Mouse (Mus musculus) v-Abl transformed pro-B cells (cell line): Measurements from ENCODE around the gene Tmem62.

Experiments
- in situ Hi-C, 2 experiments: fragments of 400-800 bp; cut with MboI; formaldehyde crosslinking; loops; one replicate each; pipeline ENCODE4 v1.15.1; 2025; ENCODE audit not compliant: unreplicated experiment in 2 of 2

Tmem62 gene

DNA sequence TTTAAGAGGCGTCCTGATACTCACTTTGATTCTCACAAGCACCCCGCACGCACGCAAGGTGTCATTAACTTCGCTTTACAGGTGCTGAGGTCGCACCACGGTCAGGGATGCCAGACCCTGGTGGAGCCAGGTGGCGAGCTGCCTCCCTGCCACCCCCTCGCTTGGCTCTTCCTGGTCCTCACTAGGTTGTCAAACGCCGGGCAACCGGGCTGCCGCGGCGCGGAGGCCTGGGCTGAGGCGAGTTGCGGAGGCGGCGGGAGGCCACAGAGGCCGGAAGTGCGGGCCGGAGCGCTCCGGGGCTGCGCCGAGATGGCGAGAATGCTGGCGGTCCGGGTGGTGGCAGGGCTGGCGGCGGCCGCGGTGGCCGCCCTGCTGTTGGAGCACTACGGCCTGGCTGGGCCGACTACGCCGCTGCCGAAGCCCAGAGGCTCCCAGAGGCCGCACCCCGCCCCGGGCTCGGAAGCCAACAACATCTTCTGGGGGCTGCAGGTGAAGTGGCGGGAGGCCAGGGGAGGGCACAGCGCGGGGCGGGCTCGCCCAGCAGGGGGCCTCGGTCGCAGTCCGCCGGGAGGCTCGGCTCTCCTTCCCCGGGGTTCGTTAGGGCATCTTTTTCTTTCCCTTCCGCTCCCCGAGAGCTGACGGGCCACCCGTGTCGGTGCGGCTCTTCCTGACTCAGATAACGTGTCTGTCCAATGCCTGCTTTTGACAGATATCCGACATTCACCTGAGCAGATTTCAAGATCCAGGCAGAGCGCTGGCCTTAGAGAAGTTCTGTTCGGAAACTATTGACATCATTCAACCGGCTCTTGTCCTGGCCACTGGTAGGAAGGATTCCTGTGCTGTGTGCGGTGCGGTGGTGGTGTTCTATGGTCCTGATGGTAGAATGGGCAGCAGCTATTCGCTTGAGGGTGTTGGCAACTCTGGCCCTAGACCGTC is at the start of gene Tmem62:
Tmem62 (plus strand) TSS at position 28 of the 936 bp plus-strand sequence.
- in situ Hi-C loops: no loop called here

DNA sequence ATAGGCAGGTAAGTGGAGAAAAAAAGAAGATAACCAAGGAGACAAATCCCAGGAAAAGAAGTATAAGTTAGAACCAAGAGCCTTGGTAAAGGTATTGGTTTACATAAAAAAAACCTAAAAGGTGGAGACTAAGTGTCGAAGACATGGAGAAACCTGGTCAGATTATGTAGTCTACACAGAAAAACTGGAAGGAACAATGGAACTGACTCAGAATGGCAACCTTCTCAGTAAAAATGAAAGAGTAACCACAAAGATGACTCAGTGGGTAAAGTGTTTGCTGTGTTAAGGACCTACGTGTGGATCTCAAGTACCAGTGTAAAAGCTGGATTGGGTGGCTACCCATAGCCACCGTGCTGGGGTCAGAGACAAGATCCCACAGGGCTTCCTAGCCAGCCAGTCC is 43.8 kb upstream of the Tmem62 start:
- in situ Hi-C loops: no loop called here

DNA sequence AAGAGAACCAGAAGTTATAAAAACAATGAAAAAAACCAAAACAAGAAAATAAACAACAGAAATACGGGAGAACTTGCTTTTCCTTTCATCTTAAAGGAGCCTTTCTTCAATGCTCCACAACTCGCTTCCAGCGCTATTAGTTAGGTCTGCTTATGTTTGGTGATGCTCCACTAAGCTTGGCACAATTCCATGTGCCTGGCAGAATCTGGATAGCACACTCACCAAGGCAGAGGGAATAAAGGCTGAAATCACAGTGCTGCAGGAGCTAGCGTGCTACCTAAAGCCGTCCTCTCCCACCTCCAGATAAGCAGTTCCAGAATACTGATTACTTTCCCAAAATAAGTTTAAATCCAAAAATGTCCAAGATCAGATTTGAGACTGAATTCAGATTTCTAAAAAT is 25.6 kb upstream of the Tmem62 start:
- in situ Hi-C loops: no loop called here

DNA sequence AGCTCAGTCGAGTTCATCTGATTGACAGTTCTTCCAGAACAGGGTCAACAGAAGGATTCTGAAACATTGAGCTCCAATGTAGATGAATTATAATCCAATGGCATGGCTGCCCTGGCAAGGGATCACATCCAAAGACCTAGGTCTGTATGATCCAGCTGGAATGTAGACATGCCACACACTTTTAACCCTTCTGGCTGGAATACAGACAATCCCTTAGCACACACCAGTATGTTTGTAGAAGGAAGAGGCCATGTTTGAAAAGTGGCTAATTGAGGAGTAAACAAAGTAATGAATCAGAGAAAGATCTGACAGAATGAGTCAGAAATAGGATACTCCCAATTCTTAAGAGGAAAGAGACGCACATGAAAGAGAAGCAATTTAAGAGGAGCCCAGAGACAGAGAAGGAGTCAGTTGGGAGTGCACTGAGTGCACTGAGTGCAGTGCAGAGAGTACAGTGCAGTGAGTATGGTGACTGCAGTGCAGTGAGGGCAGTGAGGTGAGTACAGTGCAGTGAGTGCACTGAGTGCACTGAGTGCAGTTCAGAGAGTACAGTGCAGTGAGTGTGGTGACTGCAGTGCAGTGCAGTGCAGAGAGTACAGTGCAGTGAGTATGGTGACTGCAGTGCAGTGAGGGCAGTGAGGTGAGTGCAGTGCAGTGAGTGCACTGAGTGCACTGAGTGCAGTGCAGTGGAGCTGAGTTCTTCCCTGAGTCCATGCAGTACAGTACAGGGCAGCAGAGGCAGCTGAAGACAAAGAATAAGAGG is 24.5 kb upstream of the Tmem62 start:
- in situ Hi-C loops: no loop called here

DNA sequence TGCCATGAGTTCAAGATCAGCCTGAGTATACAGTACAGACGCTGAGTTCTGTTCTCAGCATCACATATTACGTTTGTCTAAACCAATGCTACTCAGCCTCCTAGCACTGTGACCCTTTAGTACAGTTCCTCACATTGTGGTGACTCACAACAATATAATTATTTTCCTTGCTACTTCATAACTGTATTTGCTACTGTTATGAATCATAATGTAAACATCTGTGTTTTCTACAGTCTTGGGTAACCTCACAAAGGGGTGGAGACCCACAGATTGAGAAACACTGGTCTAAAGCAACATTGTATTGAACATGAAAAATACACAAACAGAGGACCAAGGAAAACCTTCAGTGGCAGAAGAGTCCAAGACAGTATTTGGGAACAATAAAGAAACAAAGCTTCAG is 17.5 kb upstream of the Tmem62 start:
- in situ Hi-C loops: no loop called here

DNA sequence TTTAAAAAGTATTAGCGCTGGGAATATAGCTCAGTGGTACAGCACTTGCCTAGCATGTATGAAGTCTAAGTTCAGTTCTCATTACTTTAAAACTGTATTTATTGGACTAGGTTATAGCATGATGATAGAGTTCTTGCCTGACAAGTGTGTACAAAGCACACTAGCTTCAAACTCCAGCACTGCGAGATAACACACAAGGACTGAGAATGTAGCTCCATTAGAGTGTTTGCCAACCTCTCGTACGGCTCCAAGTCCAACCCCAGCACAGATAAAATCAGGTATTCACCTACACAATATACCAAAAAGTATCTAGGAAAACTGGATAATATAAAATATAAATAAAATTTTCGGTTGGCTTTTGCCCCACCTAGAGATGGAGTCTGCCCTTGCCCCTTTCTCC is 17.0 kb upstream of the Tmem62 start:
- in situ Hi-C loops: no loop called here

DNA sequence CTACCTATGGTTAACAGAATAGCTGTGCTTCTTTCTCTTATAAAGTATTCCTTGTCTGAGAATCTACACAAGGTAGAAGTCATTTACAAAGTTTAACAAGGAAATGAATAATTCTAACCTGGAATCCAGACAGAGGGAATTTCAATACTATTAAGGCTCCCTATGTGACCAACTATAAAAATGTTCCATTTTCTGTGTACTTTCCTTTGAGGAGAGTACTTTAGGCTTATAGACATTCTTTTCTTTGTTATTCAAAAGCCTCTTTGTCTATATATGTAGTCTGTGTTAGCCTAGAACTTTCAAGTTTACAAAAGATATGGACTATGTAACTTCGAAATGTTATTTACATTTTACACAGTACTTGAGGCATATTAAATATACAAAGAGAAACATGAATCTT is 16.6 kb upstream of the Tmem62 start:
- in situ Hi-C loops: no loop called here

DNA sequence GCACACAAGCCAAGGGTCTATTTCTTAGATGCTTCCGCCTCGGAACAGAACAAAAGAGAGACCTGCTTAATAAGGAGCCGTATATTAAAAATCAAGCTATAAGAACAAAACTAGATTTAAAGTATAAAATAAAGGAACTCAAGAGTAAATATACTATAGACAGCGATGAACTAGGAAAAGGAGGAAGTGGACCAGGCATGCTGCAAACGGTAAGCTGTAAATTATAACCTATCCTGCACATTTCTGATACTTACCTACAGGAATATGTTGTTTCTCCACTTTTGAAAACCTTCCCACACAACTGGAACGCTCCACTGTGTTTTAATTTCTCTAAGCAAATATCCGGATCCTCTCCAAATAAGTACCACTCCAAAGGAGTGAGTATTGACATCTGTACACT is 13.7 kb upstream of the Tmem62 start:
- in situ Hi-C loops: no loop called here

DNA sequence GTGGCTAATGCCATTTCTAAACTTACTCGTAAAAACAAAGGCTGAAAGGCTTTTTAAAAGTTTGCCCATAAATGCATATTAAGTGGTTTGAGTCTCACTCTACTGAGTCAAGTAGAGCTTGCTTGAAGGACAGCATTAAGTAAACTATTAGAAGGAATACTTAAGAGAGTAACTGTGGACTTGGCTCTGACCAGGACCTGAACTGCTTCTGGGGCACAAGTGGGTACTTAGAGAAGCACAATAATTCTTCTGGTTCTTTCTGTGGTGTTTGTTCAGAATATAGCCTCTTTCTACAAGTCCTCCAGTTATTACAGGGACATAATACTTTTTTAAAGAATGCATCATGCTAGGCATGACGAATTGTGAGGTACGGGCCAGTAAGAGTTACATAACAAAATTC is 11.3 kb upstream of the Tmem62 start:
- in situ Hi-C loops: no loop called here

DNA sequence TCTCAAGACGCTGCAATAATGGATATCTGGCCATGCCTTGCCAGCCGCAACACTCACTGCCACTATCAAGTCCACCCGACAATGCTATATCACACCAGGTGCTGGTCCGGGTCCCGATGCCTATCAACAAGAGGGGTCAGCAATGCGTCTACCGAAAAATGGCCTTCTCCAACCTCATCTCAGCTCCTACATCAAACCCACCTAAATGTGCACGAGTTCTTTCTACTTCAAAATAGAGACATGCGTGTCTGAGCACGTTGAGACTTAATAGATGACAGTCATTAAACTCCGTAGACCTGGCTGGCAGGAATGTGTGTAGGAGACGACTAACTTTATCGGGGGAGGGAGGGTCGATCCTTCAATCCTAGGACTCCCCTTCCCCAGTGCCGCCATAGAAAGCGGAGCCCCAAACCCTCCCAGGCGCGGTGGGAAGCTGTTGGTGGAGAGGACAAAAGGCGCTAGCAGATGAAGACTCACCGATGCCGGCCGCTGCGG is 6.7 kb upstream of the Tmem62 start:
- in situ Hi-C loops: loop anchor here in 1 of 2 experiments (5.0 kb wide), 1 partner anchor 132 kb away; no protein-coding TSS in a partner anchor

DNA sequence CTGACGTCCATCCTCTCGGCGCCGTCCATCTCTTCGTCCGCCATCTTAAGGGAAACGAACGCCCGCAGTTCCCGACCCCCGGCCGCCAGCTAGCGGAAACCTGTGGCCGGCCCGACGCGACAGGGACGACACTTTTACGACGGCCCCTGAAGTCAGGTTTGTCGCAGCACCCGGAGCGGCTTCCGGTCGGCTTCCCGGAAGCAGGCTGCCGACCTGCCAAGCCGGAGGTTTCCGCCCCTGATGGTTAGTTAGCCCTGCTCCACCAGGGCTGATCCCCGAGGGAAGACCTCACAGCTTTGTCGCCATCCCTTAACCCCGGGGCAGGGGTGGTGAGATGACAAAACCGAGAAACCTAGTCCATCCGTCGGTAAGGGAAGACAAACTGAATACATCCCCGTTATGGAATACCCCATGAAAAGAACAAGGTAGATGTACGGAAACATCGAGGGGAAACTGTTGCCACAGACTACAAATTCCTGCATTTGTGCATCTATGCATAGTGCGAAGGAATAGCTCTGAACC is 6.2 kb upstream of the Tmem62 start, which contains the start of gene Ubr1:
Ubr1 (minus strand) TSS at position 157 of the 522 bp plus-strand sequence.
- in situ Hi-C loops: loop anchor here in 1 of 2 experiments (5.0 kb wide), 1 partner anchor 132 kb away; no protein-coding TSS in a partner anchor

DNA sequence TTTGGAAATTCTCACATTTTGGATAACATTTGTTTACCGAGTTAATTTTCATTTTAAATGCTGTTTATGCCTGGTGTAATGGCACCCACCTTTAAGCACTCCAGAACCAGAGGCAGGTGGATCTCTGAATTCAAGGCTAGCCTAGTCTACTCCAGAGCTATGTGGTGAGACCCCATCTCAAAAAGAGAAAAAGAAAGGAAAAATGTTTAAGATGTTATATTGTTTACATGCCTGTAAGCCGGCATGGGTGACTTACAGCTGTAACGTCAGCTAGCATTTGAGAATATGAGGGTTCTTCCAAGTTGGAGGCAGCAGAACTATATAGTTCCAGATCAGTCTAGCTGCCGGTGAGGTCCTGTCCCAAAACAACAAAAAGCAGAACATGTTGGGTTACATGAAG is 5.1 kb upstream of the Tmem62 start:
- in situ Hi-C loops: loop anchor here in 1 of 2 experiments (5.0 kb wide), 1 partner anchor 131 kb away; no protein-coding TSS in a partner anchor

DNA sequence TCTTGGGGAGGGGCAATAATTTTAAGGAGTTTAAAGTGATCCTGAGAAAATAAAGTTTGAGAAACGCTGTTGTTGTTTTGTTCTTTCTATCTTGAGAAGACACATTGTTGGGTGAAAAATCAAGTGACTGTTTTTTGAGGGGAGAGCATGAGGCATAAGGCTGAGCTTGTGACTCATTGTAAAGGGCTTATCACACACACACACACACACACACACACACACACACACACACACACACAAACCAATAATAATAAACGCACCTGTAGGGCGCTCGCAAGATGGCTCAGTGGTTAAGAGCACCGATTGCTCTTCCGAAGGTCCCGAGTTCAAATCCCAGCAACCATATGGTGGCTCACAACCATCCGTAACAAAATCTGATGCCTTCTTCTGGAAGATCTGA is 4.6 kb upstream of the Tmem62 start:
- in situ Hi-C loops: loop anchor here in 1 of 2 experiments (5.0 kb wide), 1 partner anchor 130 kb away; no protein-coding TSS in a partner anchor

DNA sequence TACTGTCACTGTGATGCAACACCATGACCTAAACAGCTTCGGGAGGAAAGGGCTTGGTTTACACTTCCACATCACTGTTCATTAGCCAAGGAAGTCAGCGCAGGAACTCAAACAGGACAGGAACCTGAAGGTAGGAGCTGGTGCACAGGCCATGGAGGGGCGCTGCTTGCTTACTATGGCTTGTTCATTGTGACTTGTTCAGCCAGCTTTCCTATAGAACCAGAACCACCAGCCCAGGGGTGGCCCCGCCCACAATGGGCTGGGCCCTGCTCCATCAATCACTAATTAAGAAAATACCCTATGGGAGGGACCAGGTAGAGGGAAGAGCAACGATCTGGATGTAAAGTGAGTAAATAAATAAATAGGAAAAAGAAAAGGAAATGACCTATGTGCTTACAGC is 3.9 kb upstream of the Tmem62 start:
- in situ Hi-C loops: loop anchor here in 1 of 2 experiments (5.0 kb wide), 1 partner anchor 129 kb away; no protein-coding TSS in a partner anchor

DNA sequence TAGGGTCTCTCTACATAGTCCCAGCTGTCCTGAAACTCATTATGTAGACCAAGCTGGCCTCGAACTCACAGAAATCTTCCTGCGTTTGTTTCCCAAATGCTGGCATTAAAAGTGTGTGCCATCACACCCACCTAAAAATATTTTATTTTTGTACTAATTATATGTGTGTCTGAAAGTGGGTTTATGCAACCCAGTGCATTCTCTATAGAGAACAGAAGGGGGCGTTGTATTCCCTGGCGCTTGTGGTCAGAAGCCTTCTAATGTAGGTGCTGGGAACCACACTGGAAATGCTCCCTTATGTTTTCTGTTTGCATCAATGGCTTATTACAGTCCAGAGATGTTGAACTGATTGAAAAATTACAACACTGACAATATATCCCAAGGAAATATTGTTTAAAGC is 509 bp upstream of the Tmem62 start:
- in situ Hi-C loops: no loop called here

DNA sequence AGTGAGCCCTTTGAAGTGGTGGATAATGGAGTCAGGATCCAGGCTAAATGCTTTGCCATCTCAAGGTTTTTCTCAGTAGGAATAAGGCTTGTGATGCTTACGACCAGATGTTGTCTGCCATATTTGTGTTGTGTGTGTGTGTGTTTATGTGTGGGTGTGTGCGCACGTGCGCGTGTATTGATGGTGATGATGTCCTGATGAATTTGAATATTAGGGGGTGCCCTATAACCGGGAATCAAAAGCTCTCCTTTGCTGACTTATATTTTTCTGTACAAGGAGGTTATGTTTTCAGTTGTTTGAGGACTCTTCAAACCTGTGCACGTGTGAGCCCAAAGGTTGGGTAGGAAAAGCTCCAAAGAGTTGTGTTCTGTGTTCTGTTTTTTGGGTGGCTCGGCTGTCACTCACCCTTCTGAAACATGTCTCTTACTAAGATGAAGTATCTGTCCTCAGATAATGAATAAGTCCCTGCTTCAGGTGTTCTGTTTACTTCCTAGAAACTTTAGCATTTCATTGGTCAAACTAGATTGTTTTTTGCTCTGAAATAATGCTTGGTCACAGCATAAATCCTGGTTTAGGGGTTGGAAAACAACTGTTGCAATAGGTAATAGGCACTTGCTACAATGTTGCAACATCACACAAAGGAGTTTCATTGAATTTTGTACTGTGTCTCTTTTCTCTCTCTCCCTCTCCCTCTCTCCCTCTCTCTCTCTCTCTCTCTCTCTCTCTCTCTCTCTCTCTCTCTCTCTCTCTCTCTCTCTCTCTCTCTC is 1.3 kb downstream of the Tmem62 start:
- in situ Hi-C loops: no loop called here

DNA sequence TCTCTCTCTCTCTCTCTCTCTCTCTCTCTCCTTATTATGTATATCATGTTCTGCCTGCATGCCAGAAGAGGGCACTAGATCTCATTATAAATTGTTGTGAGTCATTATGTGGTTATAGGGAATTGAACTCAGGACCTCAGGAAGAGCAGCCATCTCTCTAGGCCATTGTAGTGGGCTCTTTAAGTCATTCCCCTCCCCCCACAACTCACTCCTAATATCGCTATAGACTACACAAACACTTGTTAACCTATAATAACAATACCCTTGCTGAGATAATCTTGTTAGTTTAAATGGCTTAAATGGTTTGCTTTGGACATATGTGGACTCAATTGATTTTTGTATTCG is 1.8 kb downstream of the Tmem62 start:
- in situ Hi-C loops: no loop called here

DNA sequence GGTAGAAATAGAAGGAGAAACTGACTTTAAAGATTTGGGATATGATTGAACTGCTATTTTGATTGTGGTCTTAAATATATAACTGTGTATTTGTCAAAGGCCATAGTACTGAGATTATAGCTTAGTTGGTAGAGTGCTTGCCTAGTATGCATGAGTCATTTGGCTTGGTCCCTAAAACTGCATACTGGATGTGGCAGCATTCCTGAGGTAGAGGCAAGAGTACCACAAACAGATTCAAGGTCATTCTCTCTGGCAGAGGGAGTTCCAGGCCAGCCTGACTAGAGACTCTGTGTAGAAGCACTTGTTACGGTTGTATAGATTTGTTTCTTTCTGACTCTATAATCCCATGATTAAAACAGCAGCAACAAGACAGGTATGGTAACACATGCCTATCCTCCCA is 3.0 kb downstream of the Tmem62 start:
- in situ Hi-C loops: no loop called here

DNA sequence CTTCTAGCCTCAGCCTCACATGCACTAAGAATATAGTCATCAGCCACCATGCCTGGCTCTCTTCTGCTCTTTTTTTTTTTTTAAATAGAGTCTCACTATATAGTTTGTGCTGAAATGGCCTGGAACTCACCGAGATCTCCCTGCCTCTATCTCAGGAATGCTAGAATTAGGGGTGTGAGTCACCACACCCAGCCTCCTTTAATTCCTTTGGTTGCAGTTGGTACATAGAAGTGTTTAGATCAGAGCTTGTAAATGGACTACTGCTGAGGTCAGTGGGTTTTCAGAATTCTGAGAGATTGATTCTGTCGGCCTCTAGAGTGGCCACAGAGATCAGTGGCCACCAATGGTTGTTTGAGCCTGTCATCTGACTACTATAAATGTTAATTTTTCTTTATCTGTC is 4.0 kb downstream of the Tmem62 start:
- in situ Hi-C loops: no loop called here

DNA sequence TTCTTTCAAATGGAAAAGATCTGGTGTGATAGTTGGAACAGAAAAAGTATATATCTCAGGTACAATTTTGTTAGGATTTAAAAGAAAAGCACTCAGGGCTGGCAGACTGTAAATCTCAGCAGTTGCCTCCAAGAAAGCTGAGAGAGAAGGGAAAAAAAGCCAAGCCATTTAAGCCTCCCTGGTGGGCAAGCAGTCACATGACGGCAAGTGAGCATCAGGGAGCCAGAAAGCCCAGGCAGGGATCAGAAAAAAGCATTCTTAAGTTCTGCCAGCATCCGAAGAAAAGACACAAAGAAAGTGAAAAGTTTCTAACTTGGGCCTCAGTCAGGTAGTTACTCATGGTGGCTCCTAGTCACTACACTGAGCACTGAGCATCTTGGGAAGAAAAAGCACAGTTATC is 6.8 kb downstream of the Tmem62 start:
- in situ Hi-C loops: no loop called here
